Mouse (Mus musculus) spleen, adult 2 months (tissue): ENCODE data around the gene Mrps31.

Experiments used
- CTCF ChIP-seq: fragments of 200-500 bp; IDR thresholded peaks from 2 replicates; pipeline ENCODE4 v1.5.1; 2011; ENCODE audit warnings: mild to moderate bottlenecking, inconsistent platforms; ENCODE audit not compliant: insufficient read depth, insufficient read length, insufficient replicate concordance; ENCODE audit errors: extremely low read depth
- POLR2A ChIP-seq: fragments of 200-500 bp; IDR thresholded peaks from 2 replicates; pipeline ENCODE4 v1.6.1; 2011; ENCODE audit warnings: low read depth, low read length, inconsistent platforms

DNA sequence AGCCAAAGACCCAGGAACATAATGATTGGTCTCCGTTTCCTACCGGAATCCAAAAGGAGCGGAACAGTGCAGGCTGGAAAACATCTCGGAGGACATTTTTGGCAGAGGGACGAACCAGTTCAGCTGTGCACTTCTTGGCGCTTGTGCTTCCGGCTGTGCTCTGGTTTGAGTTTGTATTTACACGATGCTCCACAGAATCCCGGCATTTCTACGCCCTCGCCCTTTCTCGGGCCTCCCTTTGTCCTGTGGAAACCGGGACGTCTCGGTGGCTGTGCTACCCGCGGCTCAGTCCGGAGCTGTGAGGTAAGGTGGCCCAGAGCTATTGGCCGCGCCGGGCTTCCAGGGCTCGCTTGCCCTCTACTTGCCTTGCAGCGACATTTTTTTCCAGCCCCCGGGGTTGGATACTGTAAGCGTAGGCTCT lies at the start of gene Mrps31:
- TF ChIP-seq POLR2A (peak; percentile 26; the same call in 1 of the 2 replicates), CTCF (no peak)
